Mouse (Mus musculus) bone marrow, adult 2 months (tissue): ENCODE measurements around the gene Mymx. TPM values are rescaled to one million over a fixed set of nuclear protein-coding genes. Genes with fewer than 3 reads are reported as not detected.

Experiments
- H3K27ac ChIP-seq: fragments of 200-500 bp; 2 replicates; pipeline ENCODE4 v1.5.1; 2012; ENCODE audit warnings: low read depth, mild to moderate bottlenecking, control low read depth, inconsistent platforms, low read length; ENCODE audit not compliant: control insufficient read depth, poor library complexity, insufficient read depth
- H3K4me1 ChIP-seq: fragments of 200-500 bp; 2 replicates; pipeline ENCODE4 v1.6.1; 2011; ENCODE audit warnings: low read length; ENCODE audit not compliant: control insufficient read depth, insufficient read depth
- H3K4me3 ChIP-seq: fragments of 200-500 bp; replicated peaks from 2 replicates; pipeline ENCODE3; 2011; ENCODE audit warnings: mild to moderate bottlenecking, low read depth, low read length, control low read depth; ENCODE audit not compliant: control insufficient read depth
- CTCF ChIP-seq: fragments of 200-500 bp; IDR thresholded peaks from 2 replicates; pipeline ENCODE4 v1.5.1; 2011; ENCODE audit warnings: low read length, control low read depth; ENCODE audit not compliant: control insufficient read depth, insufficient read depth
- POLR2A ChIP-seq: fragments of 200-500 bp; IDR thresholded peaks from 2 replicates; pipeline ENCODE4 v1.6.1; 2011; ENCODE audit warnings: low read depth, mild to moderate bottlenecking, control low read depth, low read length, borderline replicate concordance; ENCODE audit not compliant: control insufficient read depth
- WGBS: fragments of 180-500 bp; shearing (Covaris S2); methylation state at CpG from one replicate; pipeline ENCODE4 v1.1.7; 2018; 5-methylcytosine and 5-hydroxymethylcytosine counted together
- polyA plus RNA-seq: library from polyadenylated mRNA; stranded (reverse); fragments of >200 nt; gene quantifications from 2 replicates; pipeline ENCODE4 v1.2.4, GENCODE M21; 2011; ENCODE audit warnings: low replicate concordance; ENCODE audit not compliant: missing spikeins, insufficient read depth, insufficient read length

Mymx gene
- polyA plus RNA-seq: 9.3 TPM in 1 of 2 replicates, not detected in the other

- Histone ChIP-seq H3K4me1 (no peaks in the 10 kb centered on the region; the same call in 1 of the 2 replicates), H3K27ac (no peak within 1 kb of the TSS), H3K4me3 (no peak within 1 kb of the TSS)
- WGBS: 74% methylated on average over 6 of the region's 6 CpGs
- TF ChIP-seq POLR2A (no peak), CTCF (no peak)
Measured at GRCm38 (mm10) chr17:45601877-45602304, at the start of gene Mymx. Gene Mymx (minus strand): TSS chr17:45602102.

- 84% methylated on average over 4 of the region's 4 CpGs for WGBS
- TF ChIP-seq POLR2A: no peak
- no peak for TF ChIP-seq CTCF
Measured at GRCm38 (mm10) chr17:45644185-45644584, 42.3 kb upstream of the Mymx start.

GRCm38 (mm10) chr17:45642701-45643100, 40.8 kb upstream of the Mymx start:
- no peaks in the 10 kb centered on the region; the same call in 1 of the 2 replicates for H3K4me1 ChIP-seq
- WGBS: 22% methylated on average over 12 of the region's 12 CpGs
- TF ChIP-seq CTCF (peak; percentile 75), POLR2A (no peak)
- H3K4me3 ChIP-seq: no peak overlapping the region
- H3K27ac ChIP-seq: no peak overlapping the region

More at GRCm38 (mm10) chr17:45644185-45644584, 42.3 kb upstream of the Mymx start:
- Histone ChIP-seq H3K4me1 (no peaks in the 10 kb centered on the region; the same call in 1 of the 2 replicates), H3K27ac (no peak overlapping the region), H3K4me3 (no peak overlapping the region)

- 92% methylated on average over 8 of the region's 8 CpGs for WGBS
- no peak overlapping the region for H3K4me3 ChIP-seq
- no peak overlapping the region for H3K27ac ChIP-seq
- TF ChIP-seq CTCF (no peak), POLR2A (no peak)
- no peaks in the 10 kb centered on the region; the same call in 1 of the 2 replicates for H3K4me1 ChIP-seq
Measured at GRCm38 (mm10) chr17:45641981-45642380, 40.1 kb upstream of the Mymx start.

DNA sequence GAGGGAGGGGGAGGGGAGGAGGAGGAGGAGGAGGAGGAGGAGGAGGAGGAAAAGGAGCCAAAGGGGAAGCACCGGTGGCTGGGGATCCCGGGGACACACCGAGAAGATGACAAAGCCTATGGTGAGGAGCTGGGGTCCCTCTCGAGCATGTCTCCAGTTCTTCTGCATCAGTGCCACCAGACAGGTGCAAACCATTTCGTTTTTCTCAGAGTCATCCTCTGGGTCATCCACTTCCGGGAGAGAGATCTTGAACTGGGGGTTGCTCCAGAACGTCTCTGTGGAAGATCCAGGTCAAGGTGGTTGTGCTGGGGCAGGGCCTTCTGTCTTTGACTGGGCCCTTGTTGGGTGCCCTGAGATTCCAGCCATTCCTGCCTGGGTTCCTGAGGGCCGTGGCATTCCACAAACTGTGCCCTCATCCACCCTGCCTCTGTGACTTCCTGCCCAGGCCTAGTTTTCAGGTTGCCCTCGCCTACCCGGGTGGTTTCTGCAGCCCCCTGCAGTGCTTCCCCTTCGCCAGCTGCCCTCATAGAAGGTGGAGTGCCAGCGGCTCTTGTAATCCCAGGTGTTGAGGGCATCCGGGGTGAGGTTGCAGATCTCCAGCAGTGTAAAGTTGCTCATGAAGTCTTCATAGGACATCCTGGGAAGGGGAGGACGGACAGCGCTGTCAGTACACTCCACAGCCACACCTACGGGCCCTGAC, 36.8 kb upstream of the Mymx start:
- no peak overlapping the region for H3K4me3 ChIP-seq
- TF ChIP-seq CTCF: no peak
- no peak for TF ChIP-seq POLR2A
- WGBS: 60% methylated on average over 16 of the region's 16 CpGs
- H3K27ac ChIP-seq: no peak overlapping the region
- no peaks in the 10 kb centered on the region; the same call in 1 of the 2 replicates for H3K4me1 ChIP-seq

- Histone ChIP-seq H3K4me3 (no peak overlapping the region), H3K4me1 (peaks cover 5% of the 10 kb centered on the region), H3K27ac (no peak overlapping the region)
- 76% methylated on average over 5 of the region's 5 CpGs for WGBS
- no peak for TF ChIP-seq POLR2A
- TF ChIP-seq CTCF: no peak
Measured at GRCm38 (mm10) chr17:45634033-45634432, 32.1 kb upstream of the Mymx start.

DNA sequence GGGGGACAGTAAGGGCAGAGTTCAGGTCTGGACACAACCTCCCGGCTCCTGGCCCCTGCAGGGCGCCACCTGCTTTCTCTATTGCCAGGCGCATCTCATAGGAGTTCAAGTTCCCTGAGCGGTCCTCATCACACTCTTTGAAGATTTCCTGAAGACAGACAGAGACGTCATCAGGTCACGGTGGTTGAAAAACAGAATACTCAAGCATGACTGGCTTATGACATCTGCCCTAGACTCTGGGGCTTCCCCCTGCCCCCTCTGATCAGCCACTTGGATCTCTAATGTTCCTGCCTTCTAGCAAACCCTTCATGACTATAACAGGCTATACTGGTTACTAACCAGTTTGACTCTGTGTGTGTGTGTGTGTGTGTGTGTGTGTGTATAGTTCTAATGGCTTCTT, 30.0 kb upstream of the Mymx start:
- no peak overlapping the region for H3K27ac ChIP-seq
- peaks cover 5% of the 10 kb centered on the region for H3K4me1 ChIP-seq
- TF ChIP-seq POLR2A (no peak), CTCF (no peak)
- WGBS: 70% methylated on average over 6 of the region's 6 CpGs
- no peak overlapping the region for H3K4me3 ChIP-seq

DNA sequence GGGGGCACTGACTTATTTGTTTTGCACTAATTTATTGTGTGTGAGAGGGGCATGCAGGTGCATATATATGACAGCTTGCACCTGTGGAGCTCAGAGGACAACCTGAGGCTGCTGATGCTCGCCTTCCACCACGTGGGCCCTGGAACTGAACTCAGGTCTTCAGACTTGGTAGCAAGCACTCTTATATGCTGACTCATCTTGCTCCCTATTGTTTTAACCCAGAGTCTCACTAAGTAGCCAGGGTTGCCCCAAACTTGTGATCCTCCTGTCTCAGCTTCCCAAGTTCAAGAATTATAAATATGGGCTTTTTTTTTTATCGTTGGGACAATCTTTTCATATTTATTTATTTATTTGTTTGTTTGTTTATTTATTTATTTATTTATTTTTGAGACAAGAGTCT, 29.1 kb upstream of the Mymx start:
- 69% methylated on average over 3 of the region's 3 CpGs for WGBS
- no peak for TF ChIP-seq POLR2A
- no peak for TF ChIP-seq CTCF

More for the DNA sequence above, 29.1 kb upstream of the Mymx start:
- H3K4me1 ChIP-seq: peaks cover 5% of the 10 kb centered on the region
- no peak overlapping the region for H3K4me3 ChIP-seq
- no peak overlapping the region for H3K27ac ChIP-seq
